Mouse (Mus musculus) bone marrow macrophage, adult 2 months (primary cell): ENCODE data around the gene Unc5a.

Experiments used
- CTCF ChIP-seq: IDR thresholded peaks from 2 replicates; pipeline ENCODE4 v1.5.1; 2012; ENCODE audit warnings: low read depth, mild to moderate bottlenecking, low read length, moderate library complexity
- POLR2A ChIP-seq: IDR thresholded peaks from 2 replicates; pipeline ENCODE4 v1.6.1; 2012; ENCODE audit warnings: mild to moderate bottlenecking, low read depth, low read length, borderline replicate concordance

- no peak for TF ChIP-seq POLR2A
- TF ChIP-seq CTCF, result no peak
Measured at GRCm38 (mm10) chr13:55005691-55006414, 56.6 kb downstream of the Unc5a start.
